16 mouse cellular contexts compared by ENCODE assay signal in the genomic region with DNA sequence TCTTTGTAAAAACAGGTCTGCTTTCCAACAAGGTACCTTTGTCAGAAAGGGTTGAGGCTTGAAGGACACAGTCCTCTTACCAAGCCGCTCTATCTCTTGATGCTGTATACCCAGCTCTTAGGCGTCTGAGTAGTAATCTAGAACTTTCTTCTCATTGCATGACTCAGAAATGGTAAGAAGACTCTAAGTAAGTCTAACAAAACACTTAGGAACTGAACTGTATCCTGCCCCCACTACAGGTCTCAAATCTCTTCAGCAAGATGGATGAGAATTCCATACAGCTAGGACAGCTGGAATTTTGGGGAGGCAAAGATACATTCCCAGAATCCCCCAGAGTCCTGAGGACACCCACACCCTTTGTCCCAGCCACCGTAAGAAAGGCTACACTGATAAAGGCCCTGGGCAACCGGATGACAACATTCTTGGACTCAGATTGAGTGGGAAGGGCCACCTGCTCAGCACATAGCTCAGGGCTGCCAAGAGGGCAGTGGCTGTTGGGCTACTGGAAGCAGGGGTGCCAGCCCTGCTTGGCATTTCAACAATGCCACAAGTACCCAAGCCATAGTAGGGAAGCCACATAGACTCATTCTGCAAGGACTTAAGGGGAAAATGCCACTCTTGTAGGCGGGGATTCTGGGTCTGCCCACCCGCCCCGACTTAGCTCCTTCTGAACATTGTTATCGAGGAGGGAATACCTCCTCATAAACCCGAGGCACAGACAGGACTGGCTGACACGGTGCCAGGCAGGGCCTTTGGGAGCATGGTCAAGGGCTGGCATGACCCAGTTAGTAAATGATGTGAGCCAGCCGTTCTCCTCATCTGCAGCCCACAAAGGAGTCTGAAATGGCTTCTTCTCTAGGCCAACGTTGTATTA. TPM values are rescaled to one million over a fixed set of nuclear protein-coding genes. Genes with fewer than 3 reads are reported as not detected.
DNase-seq lines count a peak whose midpoint lies in the region; ATAC-seq and TF ChIP-seq lines count a peak whose summit lies in the region.
"Had no signal": no experiment of that assay in that cellular context is flagged by ENCODE, and none has a peak within 500 bp of the region (broad histone marks: within the 10 kb centered on the region; RNA-seq: fewer than 3 reads in every experiment).

No protein-coding gene starts in this region.

- H3K27ac ChIP-seq in limb, embryonic 15.5 days = peak overlapping the region; percentile 43
- H3K27ac ChIP-seq in limb, embryonic 10.5 days = no peak overlapping the region
- H3K27ac ChIP-seq in heart, postnatal 0 days (ENCODE audit: low read depth) = no peak overlapping the region
- peak overlapping the region; percentile 85 for H3K27ac ChIP-seq in stomach, postnatal 0 days (replicated peaks)
- H3K27ac ChIP-seq: embryonic facial prominence, embryonic 13.5 days had no signal

- TF ChIP-seq EP300 in heart, postnatal 0 days (IDR thresholded peaks at IDR 0.05; ENCODE audit: low read depth) = no peak
- TF ChIP-seq EP300 in stomach, postnatal 0 days (optimal IDR thresholded peaks at IDR 0.05) = no peak

- ATAC-seq in cerebellum, adult (ENCODE audit: insufficient number of reproducible peaks, low FRiP score, low TSS enrichment) = no peak
- ATAC-seq in limb, embryonic 15.5 days (ENCODE audit: insufficient number of reproducible peaks, low FRiP score, low TSS enrichment, low read depth) = no peak
- ATAC-seq in heart, postnatal 0 days (ENCODE audit: insufficient read depth, low read depth) = peak; percentile 30; the same call in 1 of the 2 replicates
- peak; percentile 41 for ATAC-seq in stomach, postnatal 0 days (ENCODE audit: low FRiP score, low TSS enrichment)
- ATAC-seq: forebrain, embryonic 16.5 days had no signal

- no peaks in the 10 kb centered on the region for H3K27me3 ChIP-seq in limb, embryonic 15.5 days
- H3K27me3 ChIP-seq in limb, embryonic 10.5 days (ENCODE audit: low read depth, poor library complexity, severe bottlenecking) = no peaks in the 10 kb centered on the region
- H3K27me3 ChIP-seq in heart, postnatal 0 days (ENCODE audit: control insufficient read depth, insufficient read depth, low read length) = 0 out of 2 replicates have a peak, but pooled peaks cover under 1% of the 10 kb centered on the region
- H3K27me3 ChIP-seq in stomach, postnatal 0 days (ENCODE audit: control insufficient read depth, insufficient read depth, low read length) = no peaks in the 10 kb centered on the region
- H3K27me3 ChIP-seq: embryonic facial prominence, embryonic 13.5 days had no signal

- no peak overlapping the region for H3K4me3 ChIP-seq in limb, embryonic 15.5 days
- no peak overlapping the region for H3K4me3 ChIP-seq in limb, embryonic 10.5 days
- no peak overlapping the region for H3K4me3 ChIP-seq in heart, postnatal 0 days (ENCODE audit: low read depth, low read length)
- H3K4me3 ChIP-seq in stomach, postnatal 0 days (ENCODE audit: low read depth, low read length) = no peak overlapping the region
- H3K4me3 ChIP-seq: embryonic facial prominence, embryonic 13.5 days had no signal

- H3K4me1 ChIP-seq in limb, embryonic 15.5 days = peaks cover 21% of the 10 kb centered on the region
- H3K4me1 ChIP-seq in limb, embryonic 10.5 days = peaks cover 4% of the 10 kb centered on the region; the same call in 1 of the 2 replicates
- no peaks in the 10 kb centered on the region; the same call in 1 of the 2 replicates for H3K4me1 ChIP-seq in heart, postnatal 0 days (ENCODE audit: control insufficient read depth, insufficient read depth)
- no peaks in the 10 kb centered on the region for H3K4me1 ChIP-seq in stomach, postnatal 0 days (replicated peaks; ENCODE audit: control insufficient read depth, insufficient read depth)

- no peak for TF ChIP-seq CTCF in heart, postnatal 0 days (IDR thresholded peaks at IDR 0.05; ENCODE audit: low read depth)
- TF ChIP-seq CTCF in stomach, postnatal 0 days (IDR thresholded peaks at IDR 0.05; ENCODE audit: low read depth) = no peak

- 67% methylated on average over 12 of the region's 12 CpGs for WGBS in limb, embryonic 15.5 days
- 84% methylated on average over 12 of the region's 12 CpGs for WGBS in limb, embryonic 10.5 days
- 62% methylated on average over 12 of the region's 12 CpGs for WGBS in heart, postnatal 0 days
- WGBS in stomach, postnatal 0 days = 64% methylated on average over 12 of the region's 12 CpGs

- no peaks in the 10 kb centered on the region for H3K36me3 ChIP-seq in limb, embryonic 15.5 days
- H3K36me3 ChIP-seq in limb, embryonic 10.5 days = no peaks in the 10 kb centered on the region
- no peaks in the 10 kb centered on the region for H3K36me3 ChIP-seq in heart, postnatal 0 days (replicated peaks; ENCODE audit: control insufficient read depth, insufficient read depth, low read length)
- no peaks in the 10 kb centered on the region for H3K36me3 ChIP-seq in stomach, postnatal 0 days (ENCODE audit: control insufficient read depth, insufficient read depth, low read length)
- H3K36me3 ChIP-seq: embryonic facial prominence, embryonic 13.5 days had no signal

- no peak overlapping the region for H3K9ac ChIP-seq in limb, embryonic 15.5 days
- no peak overlapping the region for H3K9ac ChIP-seq in heart, postnatal 0 days (replicated peaks; ENCODE audit: low read depth, low read length)
- no peak overlapping the region for H3K9ac ChIP-seq in stomach, postnatal 0 days (ENCODE audit: low read length)
- H3K9ac ChIP-seq: embryonic facial prominence, embryonic 13.5 days had no signal

- DNase-seq in cerebellum, postnatal 14 days = peak; percentile 42 to 58
- no peak for DNase-seq in limb, embryonic 10.5 days (ENCODE audit: low spot score)
- DNase-seq in heart, postnatal 0 days (ENCODE audit: low spot score) = no peak
- peak; percentile 44 for DNase-seq in stomach, postnatal 0 days (ENCODE audit: low spot score)
- no peak for DNase-seq in frontal cortex, adult 2 months (ENCODE audit: extremely low spot score in 1 of 2, low spot score in 1 of 2)
- DNase-seq: kidney, adult 18-20 months had no signal

- H3K9me3 ChIP-seq in limb, embryonic 15.5 days = no peaks in the 10 kb centered on the region
- no peaks in the 10 kb centered on the region for H3K9me3 ChIP-seq in limb, embryonic 10.5 days (replicated peaks)
- H3K9me3 ChIP-seq in heart, postnatal 0 days (replicated peaks; ENCODE audit: control insufficient read depth, low read length) = no peaks in the 10 kb centered on the region
- no peaks in the 10 kb centered on the region for H3K9me3 ChIP-seq in stomach, postnatal 0 days (ENCODE audit: control insufficient read depth, low read length)
- H3K9me3 ChIP-seq: embryonic facial prominence, embryonic 13.5 days had no signal

- no peak overlapping the region for H3K4me2 ChIP-seq in limb, embryonic 15.5 days
- H3K4me2 ChIP-seq in heart, postnatal 0 days (ENCODE audit: low read depth, low read length) = no peak overlapping the region
- no peak overlapping the region for H3K4me2 ChIP-seq in stomach, postnatal 0 days (replicated peaks; ENCODE audit: low read depth)
- H3K4me2 ChIP-seq: embryonic facial prominence, embryonic 13.5 days had no signal

RNA-seq across cellular contexts. Expression of a gene that starts 25.0 kb away (rescaled TPM):
- 55.4 and 56.7 TPM in 2 replicates for polyA plus RNA-seq in limb, embryonic 15.5 days (2015; fragmentation: Nextera tagmentation; extraction: Ambion mirVana)
- polyA plus RNA-seq in limb, embryonic 10.5 days (2016; fragmentation: Nextera tagmentation; extraction: Ambion mirVana) = 52.3 and 62.9 TPM in 2 replicates
- total RNA-seq in heart, postnatal 0 days (2014; rRNA removed; ENCODE audit: low replicate concordance) = 132 and 135 TPM in 2 replicates
- 32.5 and 35.9 TPM in 2 replicates for polyA plus RNA-seq in heart, postnatal 0 days (2015; fragmentation: Nextera tagmentation; extraction: Ambion mirVana)
- polyA plus RNA-seq in stomach, postnatal 0 days (2015; fragmentation: Nextera tagmentation; extraction: Ambion mirVana) = 51.1 and 56.8 TPM in 2 replicates
- 146 and 154 TPM in 2 replicates for polyA plus RNA-seq in frontal cortex, adult 2 months (2012; rRNA removed)

RNA-seq across cellular contexts. Expression of a gene that starts 43.0 kb away (rescaled TPM):
- not detected in 2 replicates for polyA plus RNA-seq in limb, embryonic 15.5 days (2015; fragmentation: Nextera tagmentation; extraction: Ambion mirVana)
- polyA plus RNA-seq in limb, embryonic 10.5 days (2016; fragmentation: Nextera tagmentation; extraction: Ambion mirVana) = not detected in 2 replicates
- total RNA-seq in heart, postnatal 0 days (2014; rRNA removed; ENCODE audit: low replicate concordance) = not detected in 2 replicates
- not detected in 2 replicates for polyA plus RNA-seq in heart, postnatal 0 days (2015; fragmentation: Nextera tagmentation; extraction: Ambion mirVana)
- not detected in 2 replicates for polyA plus RNA-seq in stomach, postnatal 0 days (2015; fragmentation: Nextera tagmentation; extraction: Ambion mirVana)
- polyA plus RNA-seq in frontal cortex, adult 2 months (2012; rRNA removed) = not detected in 2 replicates
- total RNA-seq: heart, postnatal 14 days; left cerebral cortex, postnatal 25 days; megakaryocyte, adult 5-6 weeks; monocyte, adult 5-6 weeks had no signal
- polyA plus RNA-seq: embryonic facial prominence, embryonic 13.5 days; forebrain, embryonic 16.5 days; spleen, adult 2 months; thymus, postnatal 0 days had no signal

Comparison
In these comparisons a context has a peak if more than half of its experiments do, and no peak if none do; other contexts are left out.
1. H3K27ac ChIP-seq: peak in limb, embryonic 15.5 days (single experiment) and stomach, postnatal 0 days (single experiment); none in limb, embryonic 10.5 days (single experiment) and heart, postnatal 0 days (single experiment).
2. DNase-seq: peak in cerebellum, postnatal 14 days (2 of 2) and stomach, postnatal 0 days (single experiment); none in limb, embryonic 10.5 days (single experiment), heart, postnatal 0 days (single experiment) and frontal cortex, adult 2 months (0 of 2).
3. ATAC-seq: peak in heart, postnatal 0 days (single experiment) and stomach, postnatal 0 days (single experiment); none in cerebellum, adult (single experiment) and limb, embryonic 15.5 days (single experiment).